Mouse (Mus musculus) liver, postnatal 0 days (tissue): Measurements from ENCODE around the gene Cog7.

Experiments used
- CTCF ChIP-seq: sonication (generic); IDR thresholded peaks from 2 replicates; pipeline ENCODE4 v1.5.1; 2016; ENCODE audit warnings: antibody characterized with exemption, low read depth
- EP300 ChIP-seq: IDR thresholded peaks from 2 replicates; pipeline ENCODE4 v1.6.1; 2016; ENCODE audit warnings: antibody characterized with exemption, low read depth, mild to moderate bottlenecking

- no peak for TF ChIP-seq CTCF
- TF ChIP-seq EP300 = no peak
These were observed at the start of gene Cog7 for GRCm38 (mm10) chr7:121981307-121981871.
